Mouse (Mus musculus) hindbrain, embryonic 15.5 days (tissue): ENCODE data around the gene Paqr7. TPM values are rescaled to one million over a fixed set of nuclear protein-coding genes. Genes with fewer than 3 reads are reported as not detected.
"Not testable (repeated sequence)": the region's sequence is repeated elsewhere in the genome, so short reads cannot be mapped to it uniquely, and the experiment has no call there.

Experiments used
- ATAC-seq: fragments of 200-750 bp; cut with Nextera tagmentation; 2 replicates; pipeline ENCODE4 v1.8.0; 2017; ENCODE audit warnings: low read depth, moderate number of reproducible peaks, moderate TSS enrichment; ENCODE audit not compliant: low FRiP score
- H3K27ac ChIP-seq: fragments of 300-500 bp; sonication (generic); replicated peaks from 2 replicates; pipeline ENCODE4 v1.5.1; 2015; ENCODE audit warnings: mild to moderate bottlenecking, inconsistent platforms
- H3K27me3 ChIP-seq: fragments of 300-500 bp; sonication (generic); 2 replicates; pipeline ENCODE4 v1.6.1; 2015; ENCODE audit warnings: control low read depth, inconsistent platforms
- H3K36me3 ChIP-seq: fragments of 300-500 bp; sonication (generic); 2 replicates; pipeline ENCODE4 v1.6.1; 2015; ENCODE audit warnings: control low read depth, inconsistent platforms
- H3K4me1 ChIP-seq: fragments of 300-500 bp; sonication (generic); replicated peaks from 2 replicates; pipeline ENCODE4 v1.6.1; 2015; ENCODE audit warnings: control low read depth, inconsistent platforms
- H3K4me2 ChIP-seq: fragments of 300-500 bp; sonication (generic); 2 replicates; pipeline ENCODE4 v1.6.1; 2015; ENCODE audit warnings: moderate library complexity, mild to moderate bottlenecking, inconsistent platforms
- H3K4me3 ChIP-seq: fragments of 300-500 bp; sonication (generic); 2 replicates; pipeline ENCODE4 v1.5.1; 2015; ENCODE audit warnings: mild to moderate bottlenecking, inconsistent platforms
- H3K9ac ChIP-seq: fragments of 300-500 bp; sonication (generic); 2 replicates; pipeline ENCODE4 v1.6.1; 2015; ENCODE audit warnings: inconsistent platforms
- H3K9me3 ChIP-seq: fragments of 300-500 bp; sonication (generic); 2 replicates; pipeline ENCODE4 v1.6.1; 2016; ENCODE audit warnings: control low read depth, inconsistent platforms
- WGBS: fragments of 180-500 bp; shearing (Covaris S2); methylation state at CpG from one replicate; pipeline ENCODE4 v1.1.7; 2015; 5-methylcytosine and 5-hydroxymethylcytosine counted together
- polyA plus RNA-seq: library from polyadenylated mRNA; unstranded; fragments of >200 nt; fragmentation: Nextera tagmentation; extraction: Ambion mirVana; gene quantifications from 2 replicates; pipeline ENCODE4 v1.2.1, GENCODE M21; 2015

Paqr7 gene
- polyA plus RNA-seq, 1 experiment from 2014 or later: 35.2 TPM

DNA sequence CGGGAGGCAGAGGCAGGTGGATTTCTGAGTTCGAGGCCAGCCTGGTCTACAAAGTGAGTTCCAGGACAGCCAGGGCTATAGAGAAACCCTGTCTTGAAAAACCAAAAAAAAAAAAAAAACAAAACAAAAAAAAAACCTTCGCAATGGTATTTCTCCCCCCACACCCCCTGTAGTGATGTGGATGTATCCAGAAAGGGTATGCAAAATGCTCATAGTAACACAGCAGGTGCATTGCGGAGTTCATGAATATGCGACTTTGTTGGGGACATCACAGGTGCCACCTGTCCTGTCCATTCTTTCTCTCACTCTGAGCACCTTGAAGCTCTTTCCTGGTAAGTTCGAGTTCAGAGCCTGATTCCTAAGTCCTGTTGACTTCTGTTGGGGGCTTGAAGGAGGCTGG is 2.3 kb upstream of the Paqr7 start:
- H3K9me3 ChIP-seq, H3K4me3 ChIP-seq, H3K4me2 ChIP-seq, H3K27ac ChIP-seq, H3K36me3 ChIP-seq, ATAC-seq, H3K27me3 ChIP-seq, H3K9ac ChIP-seq: not testable (repeated sequence)
- 92% methylated on average over 6 of the region's 6 CpGs for WGBS
- H3K4me1 ChIP-seq: peaks cover 34% of the 10 kb centered on the region

DNA sequence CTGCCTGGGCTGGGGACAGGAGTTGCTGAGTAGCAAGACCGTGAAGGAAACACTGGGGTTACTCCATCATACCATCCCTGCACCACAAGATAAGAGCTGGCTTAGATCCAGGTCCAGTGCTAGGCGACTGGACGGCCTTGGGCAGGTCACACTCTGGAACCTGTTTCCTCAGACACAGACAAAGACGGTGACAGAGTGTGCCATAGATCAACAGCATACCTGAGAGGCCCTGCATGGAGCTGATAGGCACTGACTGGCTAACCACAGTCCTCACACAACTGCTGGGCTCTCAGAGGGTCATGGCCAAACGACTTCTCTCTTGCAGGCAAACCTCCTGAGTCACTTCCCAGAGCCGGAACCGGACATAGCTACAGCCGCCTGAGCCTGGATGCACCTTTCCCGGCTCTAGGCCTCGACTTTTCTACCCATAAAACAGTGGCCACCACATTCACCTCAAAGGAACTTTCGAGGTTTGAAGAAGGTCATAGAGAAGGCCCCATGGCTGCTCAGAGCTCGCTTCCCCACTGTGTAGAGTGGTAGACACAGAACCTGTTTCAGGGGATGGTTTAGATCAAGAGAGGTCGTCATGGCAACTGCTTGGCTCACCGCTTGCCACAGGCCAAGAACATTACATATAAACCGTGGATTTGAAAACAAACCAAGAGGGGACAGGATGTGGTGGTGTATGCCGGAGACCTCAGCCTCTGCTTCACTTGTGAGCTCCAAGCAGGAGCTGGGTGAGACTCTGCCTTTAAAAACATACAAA is 1.5 kb upstream of the Paqr7 start:
- Histone ChIP-seq H3K36me3 (no peaks in the 10 kb centered on the region), H3K27ac (0 out of 2 replicates have a peak overlapping the region, but pooled peaks have one; percentile 1), H3K9ac (no peak overlapping the region), H3K4me1 (peaks cover 34% of the 10 kb centered on the region), H3K9me3 (no peaks in the 10 kb centered on the region), H3K4me3 (no peak overlapping the region), H3K27me3 (no peaks in the 10 kb centered on the region), H3K4me2 (no peak overlapping the region)
- no peak for ATAC-seq
- 64% methylated on average over 16 of the region's 16 CpGs for WGBS

DNA sequence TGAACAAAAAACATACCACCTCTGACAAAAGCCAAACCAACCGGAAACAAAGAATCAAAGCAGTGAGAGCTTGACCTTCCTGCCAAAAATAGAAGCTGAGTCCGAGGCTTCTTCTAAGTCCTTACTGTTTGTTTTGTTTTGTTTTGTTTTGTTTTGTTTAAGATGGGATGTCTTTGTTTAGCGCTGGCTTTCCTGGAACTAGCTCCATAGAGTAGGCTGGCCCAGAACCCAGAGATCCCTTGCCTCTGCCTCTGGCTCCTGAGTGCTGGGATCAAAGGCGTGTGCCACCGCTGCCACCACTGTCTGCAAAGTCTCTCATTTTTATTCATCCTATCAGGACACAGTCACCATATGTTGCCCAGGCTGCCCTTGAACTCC is 962 bp upstream of the Paqr7 start:
- no peak for ATAC-seq
- H3K9ac ChIP-seq: no peak overlapping the region
- 62% methylated on average over 5 of the region's 5 CpGs for WGBS
- H3K27ac ChIP-seq: 0 out of 2 replicates have a peak overlapping the region, but pooled peaks have one; percentile 1
- H3K27me3 ChIP-seq: no peaks in the 10 kb centered on the region
- H3K4me2 ChIP-seq: no peak overlapping the region
- H3K4me1 ChIP-seq: peaks cover 34% of the 10 kb centered on the region
- no peaks in the 10 kb centered on the region for H3K9me3 ChIP-seq
- no peaks in the 10 kb centered on the region for H3K36me3 ChIP-seq
- H3K4me3 ChIP-seq: no peak overlapping the region

DNA sequence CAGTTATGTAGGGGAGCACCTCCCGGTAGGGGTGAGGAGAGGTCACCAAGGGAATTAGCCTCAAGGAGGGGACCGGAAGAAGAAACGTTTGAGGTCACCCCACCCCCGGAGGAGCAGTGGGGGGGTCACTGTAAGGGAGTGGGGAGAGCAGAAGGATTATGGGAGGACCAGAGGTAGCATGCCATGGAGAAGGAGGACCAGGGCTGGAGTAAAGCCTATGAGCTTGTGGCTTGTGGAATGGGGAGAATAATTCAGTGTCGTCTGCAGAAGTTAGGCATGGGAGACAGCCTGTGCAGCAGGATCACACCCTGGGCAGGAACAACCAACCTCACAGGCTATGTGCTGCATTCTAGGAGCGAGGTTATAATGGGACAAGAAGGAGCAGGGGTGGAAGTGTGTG is 726 bp downstream of the Paqr7 start:
- peak; percentile 49; the same call in 1 of the 2 replicates for ATAC-seq
- Histone ChIP-seq H3K27me3 (no peaks in the 10 kb centered on the region), H3K27ac (peak overlapping the region; percentile 68), H3K9me3 (no peaks in the 10 kb centered on the region), H3K4me3 (peak overlapping the region; percentile 60), H3K4me1 (peaks cover 34% of the 10 kb centered on the region), H3K36me3 (no peaks in the 10 kb centered on the region), H3K9ac (peak overlapping the region; percentile 73), H3K4me2 (peak overlapping the region; percentile 90)
- WGBS: 10% methylated on average over 6 of the region's 6 CpGs

DNA sequence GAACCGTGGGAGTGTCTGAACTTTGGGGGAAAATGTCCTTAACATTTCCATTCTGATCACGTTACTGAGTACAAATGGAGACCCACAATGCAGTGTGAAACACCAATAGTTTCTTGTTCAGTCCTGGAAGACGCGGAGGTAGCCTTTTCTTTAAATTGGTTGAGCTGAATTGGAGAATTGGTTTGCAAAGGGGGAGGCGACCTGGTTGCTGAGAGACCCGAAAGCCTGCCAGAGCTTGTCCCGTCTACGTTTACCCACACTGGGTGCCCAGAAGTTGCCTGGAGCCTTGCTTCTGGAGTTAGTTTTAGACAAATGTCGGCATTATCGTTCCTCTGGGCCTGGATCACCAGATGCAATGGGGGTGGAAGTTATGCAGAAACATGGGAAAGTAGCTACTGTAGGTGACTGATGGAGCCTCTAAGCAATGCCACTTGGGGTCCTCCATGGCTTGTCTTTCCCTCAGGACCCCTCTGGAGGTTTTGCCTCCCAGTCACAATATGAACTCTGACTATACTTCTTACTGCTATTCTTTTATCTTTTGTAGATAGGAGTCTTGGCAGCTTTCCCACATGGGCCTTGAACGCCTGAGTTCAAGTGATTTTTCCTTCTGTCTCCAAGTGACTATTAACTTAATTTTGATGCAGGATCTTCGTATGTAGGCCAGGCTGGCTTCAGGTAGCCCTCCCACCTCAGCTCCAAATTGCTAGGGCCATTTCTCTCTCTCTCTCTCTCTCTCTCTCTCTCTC is 1.7 kb downstream of the Paqr7 start:
- peak; percentile 36; the same call in 1 of the 2 replicates for ATAC-seq
- H3K4me2 ChIP-seq: peak overlapping the region; percentile 90
- peak overlapping the region; percentile 68 for H3K27ac ChIP-seq
- 0 out of 2 replicates have a peak overlapping the region, but pooled peaks have one; percentile 73 for H3K9ac ChIP-seq
- H3K9me3 ChIP-seq: no peaks in the 10 kb centered on the region
- no peaks in the 10 kb centered on the region for H3K27me3 ChIP-seq
- WGBS: 65% methylated on average over 12 of the region's 12 CpGs
- H3K4me1 ChIP-seq: peaks cover 34% of the 10 kb centered on the region
- H3K4me3 ChIP-seq: peak overlapping the region; percentile 60
- H3K36me3 ChIP-seq: no peaks in the 10 kb centered on the region

DNA sequence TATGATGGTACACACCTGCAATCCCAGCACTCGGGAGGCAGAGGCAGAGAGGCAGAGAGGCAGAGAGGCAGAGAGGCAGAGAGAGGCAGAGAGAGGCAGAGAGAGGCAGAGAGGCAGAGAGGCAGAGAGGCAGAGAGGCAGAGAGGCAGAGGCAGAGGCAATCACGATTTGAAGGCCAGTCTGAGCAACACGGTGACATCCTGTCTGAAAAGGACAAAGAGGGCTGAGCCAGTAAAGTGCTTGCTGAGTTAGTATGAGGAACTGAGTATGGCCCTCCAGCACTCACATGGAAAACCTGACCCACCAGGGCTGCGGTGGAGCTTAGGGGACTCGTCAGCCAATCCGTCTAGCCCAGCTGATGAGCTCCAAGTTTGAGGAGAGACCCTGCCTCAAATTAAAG is 2.5 kb downstream of the Paqr7 start:
- H3K36me3 ChIP-seq, H3K4me3 ChIP-seq, H3K27me3 ChIP-seq, ATAC-seq, H3K9ac ChIP-seq, H3K4me2 ChIP-seq, H3K9me3 ChIP-seq: not testable (repeated sequence)
- Histone ChIP-seq H3K4me1 (peaks cover 34% of the 10 kb centered on the region), H3K27ac (peak overlapping the region; percentile 68)
- WGBS: 91% methylated on average over 6 of the region's 6 CpGs

DNA sequence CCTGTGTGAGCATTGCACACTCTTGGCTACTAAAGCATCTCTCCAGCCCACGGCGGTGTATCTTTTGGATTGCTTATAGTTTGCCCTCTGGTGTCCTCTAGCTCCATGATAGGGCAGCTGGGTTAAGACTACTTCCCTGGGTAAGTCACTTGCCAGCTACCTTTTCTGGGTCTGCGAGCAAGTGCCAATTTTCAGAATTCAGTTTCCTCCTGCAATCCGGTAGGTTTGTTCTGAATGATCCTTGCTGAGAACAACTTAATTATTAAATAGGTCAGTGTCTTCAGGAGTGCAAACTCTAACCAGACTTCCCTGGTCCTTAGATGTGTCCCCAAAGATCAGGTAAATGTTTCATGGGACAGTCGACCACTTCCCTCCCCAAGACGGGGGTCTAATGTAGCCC is 4.6 kb downstream of the Paqr7 start:
- H3K9me3 ChIP-seq: no peaks in the 10 kb centered on the region
- H3K36me3 ChIP-seq: no peaks in the 10 kb centered on the region
- H3K4me2 ChIP-seq: no peak overlapping the region
- no peak overlapping the region for H3K9ac ChIP-seq
- H3K27ac ChIP-seq: no peak overlapping the region
- peaks cover 25% of the 10 kb centered on the region for H3K4me1 ChIP-seq
- H3K4me3 ChIP-seq: no peak overlapping the region
- no peak for ATAC-seq
- H3K27me3 ChIP-seq: no peaks in the 10 kb centered on the region
- WGBS: 94% methylated on average over 6 of the region's 6 CpGs

DNA sequence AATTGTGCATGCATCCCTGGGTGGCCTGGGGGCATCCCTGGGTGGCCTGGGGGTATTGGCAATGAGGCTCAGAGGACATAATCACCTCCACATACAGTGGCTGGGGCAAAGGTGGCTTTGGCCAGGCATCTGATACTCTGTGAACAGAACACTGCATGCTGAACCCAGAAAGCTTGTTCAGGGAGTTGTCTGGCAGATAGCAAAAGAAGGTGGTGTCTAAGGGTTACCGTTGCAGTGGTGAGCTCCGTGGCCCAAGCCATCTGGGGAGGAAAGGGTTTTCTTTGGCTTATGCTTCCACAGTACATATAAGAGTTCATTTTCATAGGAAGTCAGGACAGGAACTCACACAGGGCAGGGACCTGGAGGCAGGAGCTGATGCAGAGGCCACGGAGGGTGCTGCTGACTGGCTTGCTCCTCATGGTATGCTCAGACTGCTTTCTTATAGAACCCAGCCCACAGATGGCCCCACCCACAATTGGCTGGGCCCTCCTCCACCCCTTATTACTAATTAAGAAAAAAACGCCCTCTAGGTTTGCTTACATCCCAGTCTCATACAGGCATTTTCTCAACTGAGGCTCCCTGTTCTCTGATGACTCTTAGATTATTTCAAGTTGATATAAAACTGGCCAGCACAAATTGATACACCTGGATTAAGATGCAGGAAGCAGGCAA is 7.3 kb downstream of the Paqr7 start:
- Histone ChIP-seq H3K4me2 (no peak overlapping the region), H3K4me3 (no peak overlapping the region), H3K9ac (no peak overlapping the region), H3K9me3 (no peaks in the 10 kb centered on the region), H3K4me1 (no peaks in the 10 kb centered on the region), H3K27me3 (no peaks in the 10 kb centered on the region), H3K27ac (no peak overlapping the region), H3K36me3 (peaks cover 12% of the 10 kb centered on the region)
- WGBS: 83% methylated on average over 4 of the region's 4 CpGs
- no peak for ATAC-seq

DNA sequence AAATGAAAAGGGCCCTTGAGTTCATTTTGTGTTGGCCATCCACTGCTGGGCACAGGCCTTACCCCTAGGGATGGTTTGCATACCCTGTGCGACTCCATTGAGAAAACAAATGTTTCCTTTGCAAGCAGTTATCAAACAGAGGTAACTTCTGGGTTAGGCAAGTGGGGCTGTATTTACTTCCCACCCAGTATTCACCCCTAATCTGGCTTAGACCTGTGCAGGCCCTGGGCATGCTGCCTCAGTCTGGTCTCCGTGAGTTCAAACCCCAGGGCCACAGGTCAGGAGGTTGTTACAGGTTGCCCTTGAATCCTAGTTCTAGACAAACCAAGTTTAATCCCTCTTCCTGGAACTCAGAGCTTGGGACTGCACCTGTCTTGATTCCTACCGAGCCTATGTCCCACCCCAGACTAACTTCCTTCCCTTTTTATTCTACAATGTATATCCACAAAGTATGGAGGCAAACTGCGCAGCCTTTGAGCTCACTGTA is 8.8 kb downstream of the Paqr7 start:
- no peak for ATAC-seq
- peaks cover 12% of the 10 kb centered on the region for H3K36me3 ChIP-seq
- H3K4me3 ChIP-seq: no peak overlapping the region
- 91% methylated on average over 4 of the region's 4 CpGs for WGBS
- H3K9me3 ChIP-seq: no peaks in the 10 kb centered on the region
- no peaks in the 10 kb centered on the region for H3K4me1 ChIP-seq
- no peaks in the 10 kb centered on the region for H3K27me3 ChIP-seq
- no peak overlapping the region for H3K9ac ChIP-seq
- no peak overlapping the region for H3K4me2 ChIP-seq
- H3K27ac ChIP-seq: no peak overlapping the region

DNA sequence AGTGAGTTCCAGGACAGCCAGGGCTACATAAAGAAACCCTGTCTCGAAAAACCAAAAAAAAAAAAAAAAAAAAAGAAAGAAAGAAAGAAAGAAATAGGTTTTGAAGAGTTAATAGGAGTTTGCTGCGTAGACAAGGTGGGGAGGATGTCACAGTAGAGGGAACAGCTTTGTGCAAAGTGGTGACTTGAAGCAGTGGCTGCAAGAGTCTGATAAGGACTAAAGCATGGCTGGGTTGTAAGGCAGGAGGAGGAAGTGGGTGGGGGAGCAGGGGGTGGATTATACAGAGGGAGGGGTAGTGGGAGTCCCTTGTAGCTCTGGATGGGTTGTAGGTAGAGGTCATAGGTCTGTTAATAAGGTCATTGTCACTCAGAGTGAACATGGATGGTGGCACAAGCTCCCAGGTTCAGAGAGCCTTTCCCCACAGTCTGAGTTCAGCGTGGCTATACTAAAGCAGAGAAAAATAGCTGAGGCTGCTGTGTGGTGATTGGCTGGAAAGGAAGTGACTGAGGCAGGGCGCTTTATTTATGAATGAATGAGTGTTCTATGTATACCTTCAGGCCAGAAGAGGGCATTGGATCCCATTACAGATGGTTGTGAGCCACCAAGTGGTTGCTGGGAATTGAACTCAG is 9.6 kb downstream of the Paqr7 start:
- H3K4me1 ChIP-seq: peaks cover 4% of the 10 kb centered on the region

DNA sequence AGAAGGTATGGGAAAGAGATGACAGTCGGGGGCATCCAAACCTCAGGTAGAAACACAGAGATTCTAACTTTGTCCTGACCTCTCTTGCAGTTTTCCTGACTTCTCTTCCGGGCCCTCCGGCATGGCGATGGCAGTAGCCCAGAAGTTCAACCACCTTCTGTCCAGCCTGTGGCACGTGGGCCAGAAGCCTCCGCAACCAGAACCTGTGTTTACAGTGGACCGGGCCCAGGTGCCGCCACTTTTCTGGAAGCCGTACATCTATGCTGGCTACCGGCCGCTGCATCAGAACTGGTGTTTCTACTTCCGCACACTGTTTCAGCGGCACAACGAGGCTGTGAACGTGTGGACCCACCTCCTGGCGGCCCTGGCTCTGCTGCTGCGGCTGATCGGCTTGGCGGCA is 10.2 kb downstream of the Paqr7 start:
- Histone ChIP-seq H3K9me3 (no peaks in the 10 kb centered on the region), H3K9ac (no peak overlapping the region), H3K4me1 (peaks cover 9% of the 10 kb centered on the region), H3K27ac (no peak overlapping the region), H3K4me3 (no peak overlapping the region), H3K4me2 (no peak overlapping the region), H3K27me3 (no peaks in the 10 kb centered on the region), H3K36me3 (peaks cover 12% of the 10 kb centered on the region)
- ATAC-seq: no peak
- WGBS: 90% methylated on average over 19 of the region's 19 CpGs

More for the DNA sequence above, 9.6 kb downstream of the Paqr7 start:
- H3K27ac ChIP-seq: no peak overlapping the region
- no peaks in the 10 kb centered on the region for H3K9me3 ChIP-seq
- 80% methylated on average over 3 of the region's 4 CpGs for WGBS
- no peaks in the 10 kb centered on the region for H3K27me3 ChIP-seq
- no peak for ATAC-seq
- no peak overlapping the region for H3K4me3 ChIP-seq
- H3K36me3 ChIP-seq: peaks cover 12% of the 10 kb centered on the region
- H3K9ac ChIP-seq: no peak overlapping the region
- no peak overlapping the region for H3K4me2 ChIP-seq
